Mouse (Mus musculus) testis, adult 2 months (tissue): ENCODE measurements around the gene Trim7.

Experiments
- CTCF ChIP-seq: fragments of 200-500 bp; IDR thresholded peaks from 2 replicates; pipeline ENCODE4 v1.5.1; 2012; ENCODE audit warnings: low read depth, mild to moderate bottlenecking, inconsistent platforms, low read length, moderate library complexity; ENCODE audit not compliant: control insufficient read depth, insufficient read depth, insufficient replicate concordance
- POLR2A ChIP-seq: fragments of 200-500 bp; IDR thresholded peaks from 2 replicates; pipeline ENCODE4 v1.6.1; 2012; ENCODE audit warnings: low read depth, mild to moderate bottlenecking, inconsistent platforms, low read length, moderate library complexity; ENCODE audit not compliant: control insufficient read depth

GRCm38 (mm10) chr11:48862784-48863319, 36.9 kb downstream of the Trim7 start:
- TF ChIP-seq CTCF, result no peak
- no peak for TF ChIP-seq POLR2A
